Mouse (Mus musculus) adrenal gland, adult (tissue): ENCODE measurements at regions not wholly inside any gene's neighbourhood (a gene's known extent, or its start where the extent isn't known, plus 50 kb on each side); places are given as distances from the start of the nearest gene placed in this dataset.
A peak's percentile ranks its signal among the peaks of the same experiment; 100 is the strongest.

Experiments
- DNase-seq, 2 experiments: peaks; one replicate each; pipeline ENCODE4 v3.0.0; 2022 to 2023; ENCODE audit warnings: low spot score in 1 of 2; ENCODE audit not compliant: inconsistent age in 2 of 2

DNA sequence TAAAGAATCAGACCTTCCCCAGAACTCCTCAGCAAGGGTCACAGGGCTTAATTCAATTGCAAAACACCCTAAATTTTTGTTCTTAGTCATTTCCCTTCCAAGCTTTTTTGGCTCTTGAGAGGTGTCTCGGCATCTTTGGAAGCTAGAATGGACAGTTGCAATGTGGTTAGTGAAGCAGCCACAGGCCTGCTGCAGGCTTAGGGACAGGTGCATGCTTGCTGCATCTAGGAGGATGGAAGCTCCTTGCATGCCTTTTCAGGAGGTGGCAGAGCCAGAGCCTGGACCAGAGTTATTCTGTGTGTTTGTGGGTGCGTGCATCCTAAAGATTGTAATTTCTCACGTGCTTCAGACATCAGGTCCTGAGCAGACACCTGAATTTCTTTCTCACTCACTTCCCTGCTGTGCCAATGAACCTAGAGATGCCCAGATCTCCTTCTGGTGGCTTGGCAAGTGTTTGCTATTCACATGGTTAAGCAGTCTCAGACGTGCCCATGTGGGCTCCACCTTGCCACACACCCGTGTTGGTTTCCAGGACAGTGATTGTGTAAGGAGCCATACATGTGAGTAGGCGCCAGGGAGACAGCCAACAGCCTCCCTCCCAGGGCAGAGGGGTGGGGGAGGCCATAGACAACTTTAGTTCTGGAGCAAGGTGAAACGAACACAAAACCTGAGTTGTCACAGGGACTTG is 246.3 kb upstream of the Maf start:
- no peak for DNase-seq

DNA sequence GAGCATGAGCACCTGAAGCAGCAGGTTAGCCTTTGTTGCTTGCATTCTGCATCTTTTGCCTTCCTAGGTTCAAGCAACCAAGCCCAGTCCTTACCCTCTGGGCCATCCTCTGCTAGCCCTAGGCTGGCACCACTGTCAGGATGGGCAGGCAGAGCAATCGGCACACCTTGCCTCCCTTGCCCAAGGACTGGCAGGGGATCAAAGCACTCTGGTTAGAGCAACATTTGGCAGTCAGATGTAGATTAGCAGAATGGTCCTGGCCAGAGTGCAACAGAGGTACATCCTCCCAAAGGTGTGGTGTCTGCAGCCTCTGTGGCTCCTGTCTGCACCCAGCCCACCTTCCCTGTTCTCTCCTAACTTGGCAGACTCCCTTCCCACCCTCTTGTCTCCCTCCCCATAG is 244.9 kb upstream of the Maf start:
- no peak for DNase-seq

DNA sequence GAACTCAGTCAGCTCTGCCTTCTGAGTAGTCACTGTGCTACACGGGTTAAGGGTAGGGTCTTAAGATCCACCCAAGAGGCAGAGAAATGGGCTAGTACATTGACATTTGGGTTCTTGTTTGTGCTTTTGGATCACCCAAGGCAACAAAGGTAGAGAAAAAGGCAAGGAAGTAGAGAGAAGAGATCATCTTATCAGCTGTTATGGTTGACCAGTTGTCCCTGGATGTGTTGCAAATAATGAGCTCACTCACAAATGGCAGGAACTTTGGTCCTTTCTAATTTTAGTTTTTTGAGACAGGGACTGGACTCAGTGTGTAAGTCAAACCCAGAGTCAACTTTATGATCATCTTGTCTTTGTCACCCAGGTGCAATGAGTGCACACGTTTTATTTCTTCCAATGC is 241.3 kb upstream of the Maf start:
- DNase-seq = no peak

DNA sequence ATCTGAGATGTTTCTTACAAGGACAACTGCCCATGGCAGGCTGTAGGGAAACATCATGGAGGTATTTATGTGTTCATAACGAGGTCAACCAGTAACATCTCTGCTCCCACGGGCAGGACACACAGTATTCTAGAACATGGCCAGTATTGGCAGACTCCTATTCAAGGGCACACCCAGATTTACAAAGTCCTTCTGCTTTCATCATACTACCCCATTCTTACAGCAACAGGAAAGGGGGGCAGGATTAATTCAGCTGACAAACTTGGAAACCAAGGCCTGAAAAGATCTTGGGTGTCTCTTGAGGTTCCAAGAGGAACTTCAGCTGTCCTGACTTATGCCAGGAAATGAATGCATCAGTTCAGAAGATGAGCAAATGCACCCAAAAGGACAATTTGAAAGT is 240.4 kb upstream of the Maf start:
- peak in 1 of 2 experiments; percentile 50 for DNase-seq

DNA sequence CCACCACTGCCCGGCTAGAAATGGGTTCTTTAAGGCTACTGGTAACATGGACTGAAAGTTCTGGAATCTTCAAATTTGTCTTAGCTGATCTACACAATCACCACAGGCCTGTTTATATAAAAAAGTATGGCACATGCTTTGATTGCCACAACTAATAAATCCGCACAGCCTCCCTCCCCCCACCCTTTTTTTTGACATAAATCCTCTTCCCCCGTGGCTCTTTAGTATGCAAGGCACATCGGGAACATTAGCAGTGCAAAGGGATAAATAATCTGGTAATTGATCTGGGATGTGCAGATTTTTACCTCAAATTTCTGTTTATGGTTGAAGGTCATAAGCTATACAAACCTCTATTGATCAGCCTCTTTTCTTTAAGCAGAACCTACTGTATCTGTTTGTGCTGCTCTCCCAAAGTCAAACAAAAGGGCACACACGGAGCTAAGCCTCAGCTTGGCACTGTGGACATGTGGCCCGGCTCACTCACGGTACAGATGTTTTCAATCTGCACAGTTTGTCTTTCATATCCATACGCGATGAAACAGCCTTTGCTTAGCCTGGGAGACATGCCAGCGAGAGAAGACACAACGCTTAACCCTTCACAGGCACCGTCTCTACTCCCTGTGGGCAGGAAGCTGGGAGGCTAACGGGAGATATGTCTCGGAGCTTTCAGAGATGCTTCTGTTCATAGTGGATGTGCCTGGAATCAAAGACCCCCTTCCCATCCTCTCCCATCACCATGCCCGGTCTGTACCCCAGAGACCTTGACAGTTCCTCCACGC is 235.3 kb upstream of the Maf start:
- DNase-seq = peak; percentile 3 to 25

DNA sequence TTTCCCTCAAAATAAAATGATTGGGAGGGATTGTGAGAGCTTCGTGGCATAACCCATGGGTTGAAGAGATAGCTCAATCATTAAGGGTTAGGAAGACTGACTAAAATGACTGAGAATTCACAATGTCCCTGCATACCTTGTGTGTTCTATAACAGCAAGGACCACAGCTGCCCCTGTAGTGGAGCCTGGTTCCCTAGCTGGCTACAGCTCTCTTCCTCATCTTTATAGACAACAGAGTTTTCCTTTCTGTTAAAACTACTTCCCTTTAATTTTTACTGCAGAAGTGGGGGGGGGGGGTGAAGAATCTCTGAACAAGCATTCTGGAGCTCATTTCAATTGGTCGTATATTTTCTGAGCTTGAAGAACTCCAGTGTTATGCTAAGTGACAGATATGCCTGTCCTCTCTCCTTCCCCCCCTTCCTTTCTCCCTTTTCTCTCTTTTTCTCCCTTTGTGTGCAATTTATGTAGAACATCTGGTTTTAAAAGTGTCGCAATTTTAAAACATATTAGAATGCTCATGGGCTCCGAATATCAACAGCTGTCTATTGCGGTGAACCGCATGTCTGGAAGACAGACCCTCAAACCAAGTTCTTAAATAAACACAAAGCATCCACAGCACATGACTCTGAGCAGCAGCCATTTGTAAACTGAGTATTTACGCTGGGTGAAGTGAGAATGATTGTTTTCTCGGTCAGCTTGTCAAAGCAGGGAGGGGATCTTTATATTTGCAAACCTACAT is 222.0 kb upstream of the Maf start:
- no peak for DNase-seq

DNA sequence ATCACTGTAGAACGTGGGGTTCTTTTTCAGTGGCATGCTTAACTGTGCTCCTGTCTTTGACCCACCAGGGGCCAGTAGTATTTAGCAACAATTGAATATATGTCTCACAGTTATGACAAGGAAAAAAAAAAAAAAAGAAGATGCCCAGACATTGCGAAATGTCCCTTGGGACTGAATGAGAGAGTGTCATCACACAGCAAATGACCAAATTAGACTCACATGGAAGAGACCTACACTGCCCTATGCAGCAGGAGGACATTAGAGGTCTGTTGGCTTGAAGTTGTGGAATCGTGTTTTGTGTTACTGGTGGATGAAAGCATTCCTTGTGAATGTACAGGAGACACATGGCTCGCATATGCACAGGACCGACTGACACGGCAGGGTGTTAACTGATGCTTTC is 214.3 kb upstream of the Maf start:
- no peak for DNase-seq

DNA sequence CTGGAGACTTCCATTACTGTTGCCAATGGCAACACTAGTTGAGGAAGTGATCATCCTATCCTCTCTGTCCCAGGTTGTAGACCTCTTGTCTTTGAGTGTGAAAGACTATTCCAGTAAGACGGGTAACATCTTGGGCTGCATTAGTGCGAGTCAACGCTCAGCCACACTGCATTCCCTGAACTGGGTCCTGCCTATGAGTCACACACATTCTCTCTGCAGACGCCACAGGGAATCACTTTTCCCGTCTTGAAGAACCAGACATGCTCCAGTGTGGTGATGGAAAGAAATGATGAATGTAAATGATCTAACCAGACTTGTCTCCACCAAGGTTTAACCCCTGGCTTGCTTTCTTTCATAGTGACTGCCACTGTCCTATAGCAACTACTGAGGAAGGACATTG is 199.1 kb upstream of the Maf start:
- DNase-seq = no peak

DNA sequence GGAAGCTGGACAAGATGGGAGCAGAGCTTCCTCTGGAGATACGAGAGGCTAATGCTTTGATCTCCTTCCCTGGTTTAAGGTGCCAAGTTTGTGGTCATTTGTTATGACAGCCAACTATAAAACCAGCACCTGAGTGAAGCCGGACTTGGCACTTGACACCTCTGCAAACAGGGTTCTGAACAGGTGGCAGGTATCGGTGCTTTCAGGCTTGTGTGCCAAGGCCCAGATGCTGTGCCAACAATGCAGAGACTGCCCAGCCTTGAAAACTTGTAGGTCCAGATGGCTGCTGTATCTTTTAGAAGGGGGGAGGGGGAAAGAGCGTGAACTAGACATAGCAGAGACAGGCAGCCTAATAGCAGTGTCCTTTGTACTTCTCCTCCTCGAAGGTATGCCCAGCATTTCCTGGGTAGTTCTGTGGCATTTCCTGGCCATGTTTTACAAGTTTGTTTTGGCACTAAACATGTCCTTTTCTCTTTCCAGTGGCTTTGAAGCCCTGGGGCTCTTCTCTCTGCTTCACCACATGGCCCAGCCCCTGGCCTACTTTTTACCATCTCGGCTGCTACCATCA is 196.3 kb upstream of the Maf start:
- peak in 1 of 2 experiments; percentile 22 for DNase-seq

DNA sequence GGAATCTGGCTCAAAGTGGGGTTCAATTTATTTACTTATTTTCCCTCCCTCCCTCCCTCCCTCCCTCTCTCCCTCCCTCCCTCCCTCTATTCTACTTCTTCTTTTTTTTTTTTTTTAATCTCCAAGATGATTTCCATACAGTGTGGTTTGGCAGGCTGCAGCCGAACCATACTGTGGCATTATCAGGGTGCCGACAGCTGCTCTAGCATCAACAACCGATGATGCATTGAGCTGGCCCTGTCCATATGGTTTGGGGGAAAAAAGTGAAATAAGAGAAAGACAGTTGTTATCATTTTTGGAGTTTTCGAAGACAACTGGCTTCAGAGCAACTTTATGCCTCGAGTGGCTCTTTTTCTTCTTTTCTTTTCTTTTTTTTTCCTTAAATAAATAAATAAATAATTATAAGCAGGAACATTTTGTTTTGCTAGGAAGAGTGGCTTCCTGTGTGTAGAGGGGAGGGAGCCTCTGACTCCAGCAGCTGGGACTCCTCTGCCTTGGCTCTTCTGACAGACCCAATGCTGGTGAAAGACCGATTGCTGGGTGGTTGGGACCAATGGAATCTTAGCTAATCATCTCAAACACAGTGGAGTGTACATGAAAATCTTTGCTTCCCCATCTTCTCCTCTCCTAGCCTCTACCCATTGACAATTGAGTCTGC is 190.1 kb upstream of the Maf start:
- no peak for DNase-seq

DNA sequence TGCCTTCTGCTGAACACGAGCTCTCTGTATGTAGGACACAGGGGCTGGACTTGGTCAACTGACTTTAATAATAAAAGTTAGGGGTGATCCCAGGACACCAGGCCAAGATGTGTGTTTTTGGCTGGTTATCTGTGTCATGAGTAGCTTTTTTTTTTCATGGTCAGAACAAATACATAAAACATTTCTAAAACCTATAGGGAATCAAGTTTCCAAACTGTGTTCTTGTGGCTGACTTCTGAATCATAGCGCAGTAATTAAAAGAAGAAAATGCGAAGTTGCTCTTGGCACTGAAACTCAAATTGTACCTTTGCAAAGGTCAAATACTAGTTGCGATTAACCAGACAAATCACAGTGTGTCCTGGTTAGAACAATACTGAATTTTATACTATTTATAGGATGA is 189.5 kb upstream of the Maf start:
- DNase-seq = no peak

DNA sequence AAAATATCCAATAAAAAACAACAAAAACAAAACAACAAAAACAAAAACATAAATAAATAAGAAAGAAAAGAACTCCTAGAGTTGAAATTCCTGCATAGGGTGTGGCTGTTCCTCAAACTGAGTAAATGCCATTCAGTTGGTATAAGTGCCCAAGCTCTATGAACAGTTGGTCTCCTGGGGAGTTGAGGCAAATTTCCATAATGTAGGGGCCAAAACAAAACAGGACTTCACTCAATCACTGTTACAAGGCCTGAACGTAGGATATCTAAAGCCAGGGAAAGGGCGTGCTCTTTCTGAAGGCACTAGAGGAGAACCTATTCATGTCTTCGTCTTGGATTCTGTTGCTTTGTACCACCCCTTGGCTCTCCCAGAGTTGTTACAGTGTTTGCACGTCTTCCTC is 188.5 kb upstream of the Maf start:
- DNase-seq = no peak

DNA sequence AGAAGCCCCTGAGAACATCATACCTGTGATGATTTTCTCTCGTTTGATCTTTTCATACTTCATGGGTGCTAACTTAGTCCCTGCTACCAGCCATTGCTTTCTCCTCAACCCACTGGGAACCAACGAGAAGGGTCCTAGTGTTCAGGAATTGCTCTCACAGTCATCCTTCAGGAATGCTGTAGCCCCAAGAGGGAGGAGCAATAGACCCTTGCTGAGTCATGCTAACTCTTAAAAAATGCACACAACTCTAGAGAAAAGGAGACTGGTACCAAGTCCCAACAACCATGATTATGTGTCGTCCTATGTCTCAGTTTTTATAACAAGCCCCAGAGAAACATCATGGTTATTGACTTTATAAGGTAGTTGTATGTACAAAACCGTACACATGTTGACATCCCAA is 180.7 kb upstream of the Maf start:
- DNase-seq = no peak

DNA sequence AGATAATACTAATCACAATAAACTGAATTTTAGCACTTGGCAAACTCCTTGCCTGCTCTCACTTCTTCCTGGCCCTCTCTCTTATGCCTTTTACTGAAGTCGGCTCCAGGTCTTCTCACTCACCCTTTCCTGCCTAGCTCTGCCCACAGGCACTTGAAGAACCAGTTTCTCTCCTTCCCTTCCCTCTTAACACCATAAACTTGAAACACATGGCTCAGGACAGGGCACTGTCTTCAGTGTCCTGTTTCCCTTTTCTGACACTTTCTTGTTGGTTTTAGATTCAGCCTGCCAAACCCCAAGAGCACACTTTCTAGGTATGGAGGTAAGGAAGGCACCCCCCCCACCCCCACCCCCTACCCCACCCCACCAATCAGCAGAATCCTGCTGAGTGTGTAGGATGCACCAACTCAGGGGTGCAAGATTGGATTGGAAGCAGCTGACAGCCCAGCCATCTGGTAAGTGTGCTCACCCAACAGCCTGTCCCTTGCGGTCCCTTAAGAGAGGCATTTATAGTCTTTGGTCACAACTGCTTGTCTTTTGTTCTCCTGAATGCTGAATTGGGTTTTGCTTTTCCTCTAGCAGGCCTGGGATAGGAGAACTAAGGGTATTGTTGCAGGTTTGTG is 177.6 kb upstream of the Maf start:
- DNase-seq = no peak

DNA sequence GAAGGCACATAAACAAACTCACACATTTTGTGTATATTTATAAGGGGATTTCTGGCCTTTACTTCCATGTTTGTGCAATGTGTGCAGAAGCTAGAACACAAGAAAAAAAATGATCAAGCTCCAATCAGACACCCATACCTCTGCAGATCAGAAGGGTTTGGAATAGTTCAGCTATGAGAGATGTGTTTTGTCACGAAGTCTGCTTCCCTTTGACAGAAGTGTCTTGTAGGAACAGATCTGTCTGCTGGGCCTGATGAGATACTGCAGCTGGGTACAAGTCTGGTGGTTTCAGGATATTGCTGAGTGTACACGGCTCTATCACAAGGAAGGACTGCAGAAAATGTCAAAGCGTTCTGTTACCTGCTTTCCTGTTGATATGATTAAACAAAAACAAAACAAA is 176.2 kb upstream of the Maf start:
- no peak for DNase-seq

DNA sequence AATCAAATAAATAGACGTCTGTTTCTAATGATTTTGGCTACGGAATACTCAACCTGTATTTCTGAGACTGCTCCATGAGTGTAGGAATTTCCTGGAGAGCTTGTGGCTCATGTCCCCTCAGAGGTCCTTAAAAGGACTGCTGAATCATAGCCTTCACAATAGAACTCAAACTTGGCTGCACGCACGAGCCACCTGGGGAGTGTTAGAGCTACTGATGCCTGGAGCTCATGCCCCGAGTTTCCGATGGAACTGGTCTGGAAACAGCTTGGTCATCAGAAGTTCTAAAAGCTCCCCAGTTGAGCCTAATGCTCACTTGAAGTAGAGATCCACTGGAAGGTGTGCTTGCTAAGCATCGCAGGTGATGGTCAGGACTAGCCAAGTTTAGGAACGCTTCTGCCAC is 174.3 kb upstream of the Maf start:
- no peak for DNase-seq

DNA sequence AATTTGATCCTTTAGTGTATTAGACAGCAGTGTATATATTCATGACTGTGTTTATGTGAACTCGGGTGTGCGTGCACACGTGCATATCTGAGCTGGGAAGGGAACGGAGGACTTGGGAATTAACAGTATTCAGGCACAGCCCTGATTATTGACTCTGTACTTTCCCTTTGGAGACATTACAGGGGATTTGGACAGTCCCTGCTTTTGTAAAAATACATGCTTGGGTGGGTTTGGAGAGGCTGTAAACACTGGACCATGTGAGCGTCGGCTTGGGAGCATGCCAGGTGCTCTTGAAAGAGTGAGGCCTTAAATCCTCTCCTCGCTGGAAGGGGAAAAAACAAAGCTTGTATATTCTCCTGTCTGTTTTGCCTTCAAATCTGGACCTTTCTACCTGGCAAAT is 167.2 kb upstream of the Maf start:
- no peak for DNase-seq

DNA sequence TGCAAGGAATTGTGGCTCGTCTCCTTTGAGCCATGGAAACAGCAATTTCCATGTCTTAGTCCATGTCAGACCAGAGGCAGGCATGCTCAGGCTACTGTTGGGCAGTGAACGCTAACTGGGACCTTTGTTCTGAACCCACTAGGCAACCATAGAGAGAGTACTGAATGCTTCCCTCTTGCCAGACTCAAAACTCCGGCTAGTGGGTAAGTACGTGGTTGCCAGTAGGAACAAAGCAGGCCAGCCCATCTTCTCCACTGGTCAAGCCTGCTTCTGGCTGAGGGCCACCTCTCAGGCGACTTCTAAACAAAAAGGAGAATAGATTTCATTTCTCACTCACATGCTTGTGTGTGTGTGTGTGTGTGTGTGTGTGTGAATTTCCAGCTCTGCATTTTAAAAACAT is 163.8 kb upstream of the Maf start:
- DNase-seq = no peak

DNA sequence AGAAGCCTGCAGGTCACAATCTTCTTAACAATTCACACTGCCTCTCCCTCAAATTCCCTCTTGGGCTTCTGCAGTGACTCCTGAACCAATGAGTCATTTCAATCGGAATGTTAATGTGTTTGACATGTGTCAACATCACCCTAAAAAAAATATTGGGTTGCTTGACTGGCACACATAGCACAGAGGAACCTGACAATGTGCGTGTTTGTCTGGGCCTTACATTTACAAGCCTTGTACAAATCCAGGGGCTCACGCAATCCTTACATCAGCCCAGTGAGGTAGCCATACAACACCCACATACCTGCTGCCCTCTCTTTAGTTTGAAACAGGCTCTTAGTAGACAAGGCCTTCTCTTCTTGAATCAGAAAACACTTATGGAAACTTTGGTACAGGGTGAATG is 153.8 kb upstream of the Maf start:
- no peak for DNase-seq

DNA sequence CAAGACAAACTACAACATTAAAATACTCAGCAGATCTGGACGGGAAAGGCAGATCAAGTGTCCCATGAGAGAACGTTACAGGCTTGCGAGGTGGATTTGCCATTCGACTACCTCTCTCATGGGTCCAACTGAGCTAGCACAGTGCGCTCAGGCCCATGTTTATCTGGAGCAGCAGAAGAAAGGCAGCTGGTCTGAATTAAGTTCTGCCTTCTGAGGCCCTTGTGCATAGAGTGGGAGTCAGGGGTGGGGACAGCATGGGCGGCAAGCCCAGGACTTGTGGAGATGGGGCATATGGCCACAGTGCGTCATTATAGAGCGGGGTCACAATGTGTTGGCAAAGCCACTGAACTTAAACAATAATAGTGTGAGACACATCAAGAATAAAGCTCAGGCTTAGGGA is 151.8 kb upstream of the Maf start:
- DNase-seq = no peak

DNA sequence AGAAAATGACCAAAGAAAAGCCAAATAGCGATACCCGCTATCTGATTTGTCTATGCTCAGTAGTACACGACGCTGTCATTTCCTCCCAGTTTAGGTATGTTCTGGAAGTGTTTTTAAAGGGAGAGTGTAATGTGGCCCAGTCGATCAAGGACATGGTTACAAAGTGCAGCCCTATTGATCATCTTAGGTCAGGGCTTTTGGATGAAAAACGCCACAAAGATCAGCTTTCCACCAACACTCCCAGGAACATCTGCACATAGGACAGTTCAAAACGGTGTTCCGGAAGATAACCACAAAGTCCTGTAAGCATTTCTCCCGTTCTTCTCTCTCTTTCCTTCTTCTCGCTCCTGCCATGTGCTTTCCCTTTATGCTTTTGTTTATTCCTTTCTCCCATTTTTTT is 149.2 kb upstream of the Maf start:
- DNase-seq = no peak
